Mouse (Mus musculus): ENCODE results near the gene Fibp. TPM values are rescaled to one million over a fixed set of nuclear protein-coding genes. Genes with fewer than 3 reads are reported as not detected.
A peak's percentile ranks its signal among the peaks of the same experiment; 100 is the strongest.

The Fibp gene
- total RNA-seq, 2 experiments from 2014 or later: 87.2 to 89.6 TPM

DNA sequence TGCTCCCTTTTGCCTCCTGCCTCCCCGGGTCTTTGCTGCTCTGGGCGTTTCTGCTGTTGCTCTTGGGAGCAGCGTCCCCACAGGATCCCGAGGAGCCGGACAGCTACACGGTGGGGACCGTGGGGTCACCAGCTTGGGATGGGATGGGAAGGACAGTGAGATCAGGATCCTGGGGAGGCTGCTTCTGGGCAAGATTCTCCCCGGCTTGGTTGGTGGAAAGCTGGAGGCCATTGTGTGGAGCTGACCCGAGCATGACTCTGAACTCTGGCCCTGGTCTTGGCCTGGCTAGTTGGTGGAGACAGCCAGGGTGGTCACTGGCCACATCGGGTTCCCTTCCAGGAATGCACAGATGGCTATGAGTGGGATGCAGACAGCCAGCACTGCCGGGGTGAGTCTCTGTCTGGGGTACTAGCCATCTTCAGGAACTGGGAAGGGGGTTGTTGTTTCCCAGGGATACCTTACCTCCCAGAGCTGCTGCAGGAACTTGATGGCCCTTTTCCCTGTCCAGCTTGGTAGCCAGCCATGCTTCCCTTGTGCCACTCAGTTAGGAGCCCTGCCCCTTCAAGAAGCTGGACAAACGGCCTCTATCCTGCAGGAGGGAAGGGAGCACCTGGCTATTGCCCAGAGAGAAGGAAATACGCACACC is 14.8 kb downstream of the Fibp start:
- TF ChIP-seq CTCF (conservative IDR thresholded peaks at IDR 0.05): no peak
- H3K4me3 ChIP-seq: peak overlapping the region; percentile 55
- peak overlapping the region; percentile 82 for H3K27ac ChIP-seq
- no peak for DNase-seq (ENCODE audit: low spot score in 2 of 2)

DNA sequence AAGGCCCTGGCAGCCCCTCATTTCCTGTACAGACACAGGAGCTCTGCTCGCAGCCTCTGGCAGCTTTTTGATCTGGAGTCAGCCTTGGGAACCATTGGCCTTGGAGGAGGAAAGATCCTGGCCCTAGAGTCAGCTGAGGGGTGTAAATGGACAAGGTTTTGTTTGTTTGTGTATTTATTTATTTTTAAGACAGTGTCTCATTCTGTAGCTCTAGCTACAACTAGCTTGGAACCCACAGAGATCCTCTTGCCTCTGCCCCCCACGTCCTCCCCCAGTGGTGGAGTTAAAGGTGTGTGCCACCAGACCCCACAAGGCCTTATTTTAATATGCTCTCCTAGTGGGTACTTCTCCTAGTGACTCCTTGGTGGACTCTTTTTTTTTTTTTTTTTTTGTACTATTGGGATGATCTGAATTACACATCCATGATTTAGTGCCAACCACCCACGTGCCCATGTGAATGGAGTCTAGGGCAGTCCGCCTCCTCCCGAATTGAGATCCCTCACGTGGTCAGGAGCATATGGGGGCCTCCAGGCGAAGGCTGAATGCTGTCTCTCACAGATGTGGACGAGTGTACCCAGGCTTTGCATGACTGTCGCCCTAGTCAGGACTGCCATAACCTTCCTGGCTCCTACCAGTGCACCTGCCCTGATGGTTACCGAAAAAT is 16.7 kb downstream of the Fibp start:
- TF ChIP-seq CTCF (conservative IDR thresholded peaks at IDR 0.05): no peak
- Histone ChIP-seq H3K4me3 (no peak overlapping the region), H3K27ac (no peak overlapping the region)
- DNase-seq (ENCODE audit: low spot score in 2 of 2): peak in 1 of 2 experiments; percentile 42

DNA sequence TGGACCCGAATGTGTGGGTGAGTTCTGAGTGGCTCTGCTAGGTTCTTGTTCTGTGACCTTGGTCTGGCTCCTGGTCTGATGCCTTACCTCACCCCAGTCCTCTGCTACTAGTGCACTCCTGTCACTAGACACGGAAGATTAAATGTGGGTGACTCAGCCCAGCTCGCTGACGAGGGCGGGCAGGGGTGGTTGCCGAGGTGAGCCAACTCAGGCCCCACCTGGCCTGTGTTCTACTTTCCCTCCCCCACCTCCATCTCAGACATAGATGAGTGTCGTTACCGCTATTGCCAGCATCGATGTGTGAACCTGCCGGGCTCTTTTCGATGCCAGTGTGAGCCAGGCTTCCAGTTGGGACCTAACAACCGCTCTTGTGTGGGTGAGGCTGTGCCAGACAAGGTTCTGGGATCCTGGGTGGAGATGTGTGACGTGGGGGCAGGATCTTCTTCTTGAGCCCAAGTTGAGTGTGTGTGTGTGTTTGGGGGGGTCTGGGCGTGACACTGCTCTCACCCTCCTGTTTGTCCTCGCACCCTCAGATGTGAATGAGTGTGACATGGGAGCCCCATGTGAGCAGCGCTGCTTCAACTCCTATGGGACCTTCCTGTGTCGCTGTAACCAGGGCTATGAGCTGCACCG is 17.4 kb downstream of the Fibp start:
- Histone ChIP-seq H3K27ac (no peak overlapping the region), H3K4me3 (no peak overlapping the region)
- no peak for TF ChIP-seq CTCF (conservative IDR thresholded peaks at IDR 0.05)
- DNase-seq (ENCODE audit: low spot score in 2 of 2): no peak

DNA sequence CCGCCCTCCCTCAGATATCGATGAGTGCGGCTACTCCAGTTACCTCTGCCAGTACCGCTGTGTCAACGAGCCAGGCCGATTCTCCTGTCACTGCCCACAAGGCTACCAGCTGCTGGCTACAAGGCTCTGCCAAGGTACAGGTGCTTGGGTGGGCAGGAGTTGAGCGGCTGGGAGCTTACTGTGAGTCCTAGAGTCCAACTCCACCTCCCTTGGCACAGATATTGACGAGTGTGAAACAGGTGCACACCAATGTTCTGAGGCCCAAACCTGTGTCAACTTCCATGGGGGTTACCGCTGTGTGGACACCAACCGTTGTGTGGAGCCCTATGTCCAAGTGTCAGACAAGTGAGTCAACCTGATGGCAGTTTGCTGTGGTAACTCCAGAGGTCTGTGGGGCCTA is 19.6 kb downstream of the Fibp start:
- no peak for TF ChIP-seq CTCF (conservative IDR thresholded peaks at IDR 0.05)
- Histone ChIP-seq H3K27ac (no peak overlapping the region), H3K4me3 (no peak overlapping the region)
- no peak for DNase-seq (ENCODE audit: low spot score in 2 of 2)

DNA sequence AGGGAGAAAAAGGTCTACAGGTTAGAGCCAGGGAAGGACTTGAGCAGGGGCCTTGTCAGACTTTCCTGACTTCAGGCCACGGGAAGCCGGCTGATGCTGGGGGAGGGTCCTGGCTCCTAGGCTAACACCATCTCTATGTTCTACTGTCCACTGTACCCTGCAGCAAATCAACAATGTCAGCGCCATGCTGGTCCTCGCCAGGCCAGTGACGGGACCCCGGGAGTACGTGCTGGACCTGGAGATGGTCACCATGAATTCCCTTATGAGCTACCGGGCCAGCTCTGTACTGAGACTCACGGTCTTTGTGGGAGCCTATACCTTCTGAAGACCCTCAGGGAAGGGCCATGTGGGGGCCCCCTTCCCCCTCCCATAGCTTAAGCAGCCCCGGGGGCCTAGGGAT is 21.0 kb downstream of the Fibp start:
- no peak for DNase-seq (ENCODE audit: low spot score in 2 of 2)
- TF ChIP-seq CTCF (conservative IDR thresholded peaks at IDR 0.05): no peak
- no peak overlapping the region for H3K4me3 ChIP-seq
- no peak overlapping the region for H3K27ac ChIP-seq

DNA sequence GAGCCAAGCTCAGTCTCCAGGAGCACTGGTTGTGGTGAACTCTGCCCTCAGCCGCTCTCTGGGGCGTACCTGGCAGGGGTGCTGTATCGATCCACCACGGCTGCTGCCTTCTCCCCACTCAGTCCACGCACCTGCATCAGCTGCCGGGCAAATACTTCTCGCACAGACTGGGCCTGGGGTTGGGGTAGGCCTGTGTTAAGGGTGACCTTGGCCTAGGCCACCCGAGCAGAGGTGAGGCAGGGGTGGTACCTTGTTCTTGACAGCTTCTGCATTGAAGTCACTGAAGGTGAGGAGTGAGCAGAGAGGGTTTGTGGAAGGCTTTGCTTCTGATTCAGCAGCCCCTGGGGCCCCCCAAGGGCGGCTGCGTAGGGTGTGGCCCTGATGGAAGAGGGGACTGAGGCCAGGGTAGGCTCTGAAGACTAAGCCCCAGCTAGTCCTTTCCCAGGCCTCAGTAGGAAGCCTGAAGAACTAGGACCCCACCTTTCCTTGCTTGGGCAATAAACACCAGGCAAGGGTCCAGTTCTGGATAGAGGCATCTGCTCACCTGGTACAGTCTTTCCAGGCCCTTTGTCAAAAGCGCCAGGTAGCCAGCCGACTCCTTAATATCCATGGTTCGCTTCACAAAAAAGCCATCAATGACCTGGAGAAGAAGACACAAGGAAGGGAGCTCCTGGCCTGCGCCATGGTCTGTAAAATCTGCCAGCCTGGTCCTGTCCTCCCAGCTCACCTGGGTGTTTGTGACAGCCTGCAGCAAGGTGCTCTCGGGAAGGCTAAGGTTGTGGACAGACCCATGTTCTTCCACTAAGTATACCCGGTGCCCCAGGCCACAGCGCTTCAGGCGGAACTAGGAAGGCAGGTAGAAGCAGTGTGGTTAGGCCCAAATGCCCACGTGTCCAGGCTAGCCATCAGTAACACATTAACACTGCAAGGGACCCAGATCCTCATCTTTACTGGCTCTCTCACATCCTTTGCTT is 23.3 kb downstream of the Fibp start:
- no peak for DNase-seq (ENCODE audit: low spot score in 2 of 2)
- Histone ChIP-seq H3K27ac (no peak overlapping the region), H3K4me3 (no peak overlapping the region)
- TF ChIP-seq CTCF (conservative IDR thresholded peaks at IDR 0.05): no peak

DNA sequence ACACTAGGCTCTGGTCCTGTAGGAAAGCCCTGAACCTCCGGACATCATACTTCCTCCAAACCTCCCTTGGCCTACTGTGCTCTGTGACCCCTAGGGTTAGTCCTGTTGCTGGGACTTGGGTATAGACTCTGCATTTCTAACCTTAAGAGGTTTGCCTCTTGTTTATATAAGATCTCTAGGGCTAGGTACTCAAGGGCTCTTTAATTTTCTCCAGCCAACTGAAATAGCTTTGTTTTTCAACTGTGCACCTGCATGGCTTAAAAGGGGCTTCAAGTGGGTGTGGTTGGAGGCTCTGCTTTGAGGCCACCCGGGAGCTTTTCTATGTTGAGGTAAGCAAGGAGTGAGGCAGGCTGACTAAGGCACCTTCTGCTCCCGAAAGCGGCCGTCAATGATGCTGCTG is 24.1 kb downstream of the Fibp start:
- no peak overlapping the region for H3K4me3 ChIP-seq
- H3K27ac ChIP-seq: no peak overlapping the region
- DNase-seq (ENCODE audit: low spot score in 2 of 2): no peak
- no peak for TF ChIP-seq CTCF (conservative IDR thresholded peaks at IDR 0.05)

DNA sequence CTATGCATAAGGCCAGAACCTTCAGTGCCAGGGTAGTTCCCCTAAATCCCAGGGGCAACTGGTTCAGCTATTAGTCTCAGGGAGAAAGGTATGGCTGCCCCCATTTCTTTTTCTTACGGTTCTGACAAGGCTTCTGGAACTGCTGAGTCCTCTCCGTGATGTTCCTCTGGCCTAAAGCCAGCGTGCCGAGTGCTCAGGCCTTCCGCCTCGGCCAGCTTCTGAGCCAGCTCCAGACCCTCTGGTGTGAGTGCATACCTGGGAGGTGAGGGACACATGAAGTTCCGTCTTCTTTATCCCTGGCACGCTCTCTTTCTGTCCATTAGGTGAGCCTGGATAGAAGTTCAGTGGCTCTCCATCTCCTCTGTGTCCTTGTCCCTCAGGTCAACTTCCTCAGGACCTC is 25.0 kb downstream of the Fibp start:
- DNase-seq (ENCODE audit: low spot score in 2 of 2): no peak

DNA sequence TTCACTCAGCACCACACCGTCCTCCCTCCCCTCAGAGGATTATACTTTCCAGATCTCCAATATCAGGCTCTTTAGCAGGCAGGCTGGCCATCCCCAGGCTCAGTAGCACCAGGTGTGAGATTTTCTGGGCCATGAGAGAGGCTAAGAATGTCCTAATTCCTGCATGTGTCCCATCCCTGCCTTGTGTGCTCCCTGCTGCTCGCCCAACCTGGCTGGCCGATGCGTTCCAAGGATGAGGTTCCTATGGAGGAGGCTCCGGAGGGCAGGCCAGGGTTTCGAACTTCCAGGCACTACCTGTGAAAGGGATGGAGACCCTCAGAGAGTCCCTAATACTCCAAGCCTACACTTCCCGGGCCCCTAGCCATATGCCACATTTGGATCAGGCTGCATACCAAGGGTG is 25.4 kb downstream of the Fibp start:
- no peak overlapping the region for H3K27ac ChIP-seq

More for the DNA sequence above, 25.0 kb downstream of the Fibp start:
- Histone ChIP-seq H3K4me3 (no peak overlapping the region), H3K27ac (no peak overlapping the region)
- no peak for TF ChIP-seq CTCF (conservative IDR thresholded peaks at IDR 0.05)

DNA sequence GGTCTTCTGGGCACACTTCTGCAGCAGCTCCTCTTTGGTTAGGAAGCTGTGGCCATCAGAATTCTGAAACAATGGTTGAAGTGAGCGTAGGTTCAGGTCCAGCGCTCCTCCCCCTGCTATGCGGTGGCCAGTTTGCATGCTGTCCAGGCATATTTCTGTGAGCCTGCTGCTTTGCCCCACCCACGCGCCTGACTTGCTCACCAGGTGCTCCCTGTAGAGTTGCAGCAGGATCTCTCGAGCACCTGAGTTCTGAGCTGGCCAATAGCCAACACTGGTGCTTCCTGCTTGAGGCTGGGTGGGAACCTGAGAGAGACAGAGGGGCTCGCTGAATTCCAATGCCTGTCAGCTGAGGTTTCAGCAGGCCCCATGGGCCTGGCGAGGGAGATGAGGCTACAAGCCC is 25.9 kb downstream of the Fibp start:
- DNase-seq (ENCODE audit: low spot score in 2 of 2): no peak
- TF ChIP-seq CTCF (conservative IDR thresholded peaks at IDR 0.05): no peak
- Histone ChIP-seq H3K27ac (no peak overlapping the region), H3K4me3 (no peak overlapping the region)

More for the DNA sequence above, 25.4 kb downstream of the Fibp start:
- TF ChIP-seq CTCF (conservative IDR thresholded peaks at IDR 0.05): no peak
- H3K4me3 ChIP-seq: no peak overlapping the region
- no peak for DNase-seq (ENCODE audit: low spot score in 2 of 2)

DNA sequence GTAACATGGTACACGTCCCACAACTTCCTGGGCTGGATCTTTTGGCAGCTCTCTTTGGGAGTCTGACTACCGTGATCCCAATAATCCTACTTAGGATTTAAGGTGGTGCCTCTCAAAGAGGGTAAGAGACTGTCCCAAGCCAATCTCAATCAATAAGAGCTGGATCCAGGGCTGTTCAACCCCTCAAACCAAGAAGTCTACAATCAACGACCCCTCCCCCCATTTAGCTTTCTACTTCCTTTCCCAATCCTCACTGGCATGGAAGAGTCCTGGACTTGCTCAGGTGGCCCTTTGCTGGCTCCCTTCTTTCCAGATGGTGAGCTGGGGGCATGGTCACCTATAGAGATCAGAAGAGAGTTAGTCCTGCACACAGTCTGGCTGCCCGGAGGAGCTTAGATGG is 26.4 kb downstream of the Fibp start:
- DNase-seq (ENCODE audit: low spot score in 2 of 2): no peak
- TF ChIP-seq CTCF (conservative IDR thresholded peaks at IDR 0.05): no peak
- Histone ChIP-seq H3K27ac (0 out of 2 replicates have a peak overlapping the region, but pooled peaks have one; percentile 95), H3K4me3 (no peak overlapping the region)

DNA sequence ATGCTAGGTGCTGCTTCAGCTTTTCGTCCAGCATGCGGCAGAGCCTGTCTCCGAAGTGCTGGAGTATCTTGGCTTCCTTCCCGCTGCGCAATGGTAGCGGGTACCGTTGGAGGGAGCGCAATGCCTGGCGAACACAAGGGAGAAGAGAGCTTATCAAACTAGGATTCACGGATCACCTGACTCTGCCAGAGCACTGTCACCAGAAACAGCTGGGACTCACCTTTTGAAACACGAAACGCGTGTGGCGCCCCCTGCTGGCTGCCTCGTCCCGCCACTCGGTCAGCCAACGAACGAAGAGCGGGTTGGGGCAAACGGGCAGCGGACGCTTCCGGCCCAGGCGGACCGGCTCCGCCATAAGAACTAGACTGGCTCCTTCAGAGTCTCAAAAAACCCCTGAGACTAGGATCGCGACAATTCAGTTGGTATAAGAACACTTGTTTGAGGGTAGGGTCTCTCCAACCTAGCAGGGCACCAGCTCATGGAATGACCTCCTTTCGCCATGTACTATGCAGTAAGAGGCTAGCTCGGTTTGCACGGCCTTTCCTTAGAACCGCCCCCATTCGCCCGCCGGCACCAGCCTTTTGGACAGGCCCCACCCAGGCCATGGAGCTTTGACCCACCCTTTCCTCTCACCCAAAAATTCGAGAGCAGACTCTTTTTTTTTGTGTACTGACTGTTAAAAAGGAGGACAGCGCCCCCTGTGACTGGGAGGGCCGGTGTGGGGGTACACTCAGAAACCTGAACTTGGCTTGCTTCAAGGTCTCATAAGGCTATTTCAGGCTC is 27.5 kb downstream of the Fibp start, which contains the start of gene Mus81:
Gene Mus81, minus strand, starts transcription at position 635 of the 783 bp plus-strand sequence.
- H3K27ac ChIP-seq: peak within 1 kb of the TSS; percentile 95
- DNase-seq (ENCODE audit: low spot score in 2 of 2): peak; percentile 95 to 96
- peak; percentile 74 for TF ChIP-seq CTCF (conservative IDR thresholded peaks at IDR 0.05)
- H3K4me3 ChIP-seq: peak within 1 kb of the TSS; percentile 100
